Mouse (Mus musculus) midbrain, postnatal 0 days (tissue): ENCODE data around the gene Dcbld1. TPM values are rescaled to one million over a fixed set of nuclear protein-coding genes. Genes with fewer than 3 reads are reported as not detected.

Experiments
- ATAC-seq: fragments of 200-750 bp; cut with Nextera tagmentation; 2 replicates; pipeline ENCODE4 v1.8.0; 2017; ENCODE audit warnings: moderate number of reproducible peaks, mild to moderate bottlenecking, moderate TSS enrichment, moderate library complexity; ENCODE audit not compliant: low FRiP score
- DNase-seq: peaks from one replicate; pipeline ENCODE4 v3.0.0-alpha.2; 2015; ENCODE audit warnings: low spot score
- H3K27ac ChIP-seq: fragments of 300-500 bp; sonication (generic); 2 replicates; pipeline ENCODE4 v1.5.1; 2014; ENCODE audit warnings: low read depth, mild to moderate bottlenecking, low read length, mixed read lengths
- H3K27me3 ChIP-seq: fragments of 300-500 bp; sonication (generic); 2 replicates; pipeline ENCODE4 v1.6.1; 2014; ENCODE audit warnings: low read length, control low read depth, mixed read lengths; ENCODE audit not compliant: insufficient read depth
- H3K36me3 ChIP-seq: fragments of 300-500 bp; sonication (generic); 2 replicates; pipeline ENCODE4 v1.6.1; 2014; ENCODE audit warnings: low read length, control low read depth, mixed read lengths; ENCODE audit not compliant: insufficient read depth
- H3K4me1 ChIP-seq: fragments of 300-500 bp; sonication (generic); 2 replicates; pipeline ENCODE4 v1.6.1; 2014; ENCODE audit warnings: mild to moderate bottlenecking, control low read depth, antibody characterized with exemption, low read length, mixed read lengths; ENCODE audit not compliant: insufficient read depth
- H3K4me2 ChIP-seq: fragments of 300-500 bp; sonication (generic); 2 replicates; pipeline ENCODE4 v1.6.1; 2014; ENCODE audit warnings: low read depth, mild to moderate bottlenecking, low read length, mixed read lengths; ENCODE audit not compliant: poor library complexity, severe bottlenecking
- H3K4me3 ChIP-seq: fragments of 300-500 bp; sonication (generic); 2 replicates; pipeline ENCODE4 v1.5.1; 2014; ENCODE audit warnings: low read depth, mild to moderate bottlenecking, low read length, moderate library complexity
- H3K9ac ChIP-seq: fragments of 300-500 bp; sonication (generic); replicated peaks from 2 replicates; pipeline ENCODE4 v1.6.1; 2014; ENCODE audit warnings: mild to moderate bottlenecking, low read length, moderate library complexity, mixed read lengths; ENCODE audit not compliant: poor library complexity, severe bottlenecking
- H3K9me3 ChIP-seq: fragments of 300-500 bp; sonication (generic); 2 replicates; pipeline ENCODE4 v1.6.1; 2016; ENCODE audit warnings: low read length, control low read depth
- CTCF ChIP-seq: IDR thresholded peaks from 2 replicates; pipeline ENCODE4 v1.5.1; 2016; ENCODE audit warnings: antibody characterized with exemption, mild to moderate bottlenecking
- WGBS: fragments of 180-500 bp; shearing (Covaris S2); extraction: QIAGEN DNeasy Blood & Tissue Kit; methylation state at CpG from one replicate; pipeline ENCODE4 v1.1.7; 2014; 5-methylcytosine and 5-hydroxymethylcytosine counted together
- polyA plus RNA-seq: library from polyadenylated mRNA; unstranded; fragments of >200 nt; fragmentation: Nextera tagmentation; extraction: Ambion mirVana; gene quantifications from 2 replicates; pipeline ENCODE4 v1.2.1, GENCODE M21; 2015
- total RNA-seq: library from RNA; depleted of rRNA; stranded (reverse); fragments of >200 nt; gene quantifications from 2 replicates; pipeline ENCODE4 v1.2.3, GENCODE M21; 2014

Dcbld1 gene
- total and polyA plus RNA-seq, 2 experiments from 2014 or later, result 11.8 to 20.5 TPM

- no peak overlapping the region for H3K4me3 ChIP-seq
- 88% methylated on average over 9 of the region's 9 CpGs for WGBS
- no peaks in the 10 kb centered on the region for H3K27me3 ChIP-seq
- ATAC-seq (no peak), DNase-seq (no peak)
- H3K9me3 ChIP-seq, result no peaks in the 10 kb centered on the region
- no peak for TF ChIP-seq CTCF
- H3K27ac ChIP-seq, result no peak overlapping the region
- no peak overlapping the region for H3K4me2 ChIP-seq
- no peaks in the 10 kb centered on the region for H3K36me3 ChIP-seq
- H3K9ac ChIP-seq, result no peak overlapping the region
- H3K4me1 ChIP-seq, result peaks cover 3% of the 10 kb centered on the region; the same call in 1 of the 2 replicates
These were observed 44.6 kb downstream of the Dcbld1 start for GRCm38 (mm10) chr10:52278011-52278434.

DNA sequence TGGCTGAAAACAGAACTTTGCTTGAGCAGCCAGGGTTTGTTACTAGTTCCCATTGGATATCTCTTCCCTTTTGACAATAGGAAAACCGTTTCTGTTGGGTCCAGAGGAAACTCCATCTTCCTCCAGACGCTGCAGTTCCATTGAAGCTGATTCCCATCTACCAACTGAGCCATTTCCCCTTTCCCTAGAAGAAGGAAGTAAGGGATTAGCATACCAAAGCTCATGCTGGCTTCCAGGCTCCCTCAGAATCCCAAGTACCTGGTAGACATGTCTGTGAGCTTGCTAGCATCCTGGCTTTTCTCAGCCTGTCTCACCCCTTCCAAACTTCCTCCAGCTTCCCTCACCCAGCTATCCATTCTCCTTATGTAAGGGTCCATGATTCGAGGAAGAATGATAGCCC lies 45.4 kb downstream of the Dcbld1 start:
- DNase-seq, result no peak
- Histone ChIP-seq H3K4me2 (no peak overlapping the region), H3K9me3 (no peaks in the 10 kb centered on the region), H3K27me3 (no peaks in the 10 kb centered on the region), H3K4me3 (no peak overlapping the region), H3K27ac (no peak overlapping the region), H3K36me3 (no peaks in the 10 kb centered on the region), H3K4me1 (peaks cover 3% of the 10 kb centered on the region; the same call in 1 of the 2 replicates), H3K9ac (no peak overlapping the region)
- TF ChIP-seq CTCF, result no peak
- 71% methylated on average over 3 of the region's 3 CpGs for WGBS
- no peak for ATAC-seq

DNA sequence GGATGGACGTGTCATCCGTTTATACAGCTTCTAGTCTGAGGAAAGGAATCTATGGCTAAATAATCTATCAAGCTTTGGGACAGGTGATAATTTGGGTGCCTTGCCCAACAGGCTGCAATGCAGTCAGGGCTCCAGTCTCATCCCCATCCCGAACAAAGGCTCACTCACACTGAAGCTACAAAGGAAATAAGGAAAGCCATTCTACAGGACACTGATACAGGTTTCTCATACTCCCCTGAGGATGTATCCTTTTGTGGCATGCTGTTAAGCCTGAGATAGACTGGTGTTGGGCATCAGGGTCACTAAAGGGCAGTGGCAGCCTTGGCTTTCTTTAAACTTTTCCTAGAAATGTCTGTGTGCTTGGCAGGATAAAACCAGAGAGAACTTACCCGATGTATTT lies 46.5 kb downstream of the Dcbld1 start:
- DNase-seq (no peak), ATAC-seq (no peak)
- H3K27ac ChIP-seq, result no peak overlapping the region
- H3K4me1 ChIP-seq, result peaks cover under 1% of the 10 kb centered on the region; the same call in 1 of the 2 replicates
- no peaks in the 10 kb centered on the region for H3K36me3 ChIP-seq
- no peak overlapping the region for H3K4me2 ChIP-seq
- no peaks in the 10 kb centered on the region for H3K9me3 ChIP-seq
- H3K27me3 ChIP-seq, result no peaks in the 10 kb centered on the region
- WGBS, result 87% methylated on average over 4 of the region's 4 CpGs
- no peak for TF ChIP-seq CTCF
- no peak overlapping the region for H3K9ac ChIP-seq
- H3K4me3 ChIP-seq, result no peak overlapping the region

GRCm38 (mm10) chr10:52280623-52281022 lies 47.2 kb downstream of the Dcbld1 start:
- Histone ChIP-seq H3K9ac (no peak overlapping the region), H3K36me3 (no peaks in the 10 kb centered on the region), H3K4me2 (no peak overlapping the region), H3K27me3 (no peaks in the 10 kb centered on the region), H3K9me3 (no peaks in the 10 kb centered on the region), H3K4me3 (no peak overlapping the region), H3K27ac (no peak overlapping the region), H3K4me1 (no peaks in the 10 kb centered on the region; the same call in 1 of the 2 replicates)
- ATAC-seq (no peak), DNase-seq (no peak)
- no peak for TF ChIP-seq CTCF
- whole genome bisulfite sequencing, result 97% methylated on average over 3 of the region's 3 CpGs

- Histone ChIP-seq H3K9me3 (no peaks in the 10 kb centered on the region), H3K36me3 (no peaks in the 10 kb centered on the region), H3K27ac (no peak overlapping the region), H3K4me3 (no peak overlapping the region), H3K27me3 (no peaks in the 10 kb centered on the region), H3K4me1 (no peaks in the 10 kb centered on the region; the same call in 1 of the 2 replicates), H3K4me2 (no peak overlapping the region), H3K9ac (no peak overlapping the region)
- DNase-seq (no peak), ATAC-seq (no peak)
- no peak for TF ChIP-seq CTCF
These were observed 47.9 kb downstream of the Dcbld1 start for GRCm38 (mm10) chr10:52281337-52281736.

DNA sequence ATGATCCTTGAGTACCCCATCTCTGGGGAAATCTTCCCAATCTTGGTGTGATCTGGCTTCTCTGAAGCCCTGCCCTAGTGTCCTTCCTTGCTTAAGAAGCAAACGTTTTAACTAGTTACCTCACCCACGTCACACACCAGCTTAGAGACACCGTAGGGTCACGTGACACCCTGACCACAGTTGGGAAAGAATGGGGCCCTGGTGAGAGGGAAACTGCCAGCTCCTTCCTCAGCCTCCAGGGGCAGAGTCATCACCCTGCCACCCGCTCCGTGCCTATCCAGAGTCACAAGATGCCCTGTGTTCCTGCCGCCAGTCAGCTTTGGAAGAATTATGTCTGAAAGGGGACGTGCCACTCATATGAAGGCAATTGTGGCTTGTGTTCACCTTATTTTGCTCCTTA lies 51.2 kb downstream of the Dcbld1 start:
- 69% methylated on average over 8 of the region's 8 CpGs for WGBS
- no peak for ATAC-seq
- H3K9ac ChIP-seq, result no peak overlapping the region

More for the DNA sequence above, 51.2 kb downstream of the Dcbld1 start:
- Histone ChIP-seq H3K27ac (no peak overlapping the region), H3K4me2 (no peak overlapping the region), H3K4me3 (no peak overlapping the region), H3K36me3 (no peaks in the 10 kb centered on the region), H3K4me1 (no peaks in the 10 kb centered on the region; the same call in 1 of the 2 replicates), H3K27me3 (no peaks in the 10 kb centered on the region), H3K9me3 (no peaks in the 10 kb centered on the region)
- TF ChIP-seq CTCF, result no peak
- no peak for DNase-seq
